Mouse (Mus musculus) thymus, adult 2 months (tissue): ENCODE data around the gene Ankrd22.

Experiments
- CTCF ChIP-seq: fragments of 200-500 bp; IDR thresholded peaks from 2 replicates; pipeline ENCODE4 v1.5.1; 2012; ENCODE audit warnings: mild to moderate bottlenecking, control low read depth, low read length, moderate library complexity, borderline replicate concordance; ENCODE audit not compliant: control insufficient read depth, poor library complexity, insufficient read depth; ENCODE audit errors: extremely low read depth
- POLR2A ChIP-seq: fragments of 200-500 bp; IDR thresholded peaks from 2 replicates; pipeline ENCODE4 v1.6.1; 2012; ENCODE audit warnings: mild to moderate bottlenecking, low read length, control low read depth, moderate library complexity; ENCODE audit not compliant: control insufficient read depth, poor library complexity, insufficient read depth; ENCODE audit errors: extremely low read depth

DNA sequence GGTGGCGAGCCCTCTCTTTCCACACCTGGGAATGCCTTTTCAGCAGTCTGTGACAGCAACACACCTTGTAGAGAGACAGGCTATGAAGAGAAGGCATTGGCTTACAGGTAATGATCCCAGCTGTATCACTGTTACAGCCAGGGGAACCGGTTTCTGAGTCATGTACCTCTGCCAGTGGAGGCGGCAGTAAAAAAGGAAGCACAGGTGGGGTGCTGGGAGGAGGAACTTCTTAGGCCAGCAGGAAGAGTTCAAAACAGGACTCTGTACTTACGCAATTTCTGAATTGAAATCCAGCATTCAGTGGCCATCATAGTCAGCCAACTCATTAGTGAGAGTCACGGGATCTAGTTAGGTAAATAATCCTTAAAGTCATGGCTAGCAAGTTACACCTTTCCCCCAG, at the start of gene Ankrd22:
- no peak for TF ChIP-seq POLR2A
- TF ChIP-seq CTCF = no peak
